Mouse (Mus musculus): ENCODE measurements around the gene Gm20388.

DNA sequence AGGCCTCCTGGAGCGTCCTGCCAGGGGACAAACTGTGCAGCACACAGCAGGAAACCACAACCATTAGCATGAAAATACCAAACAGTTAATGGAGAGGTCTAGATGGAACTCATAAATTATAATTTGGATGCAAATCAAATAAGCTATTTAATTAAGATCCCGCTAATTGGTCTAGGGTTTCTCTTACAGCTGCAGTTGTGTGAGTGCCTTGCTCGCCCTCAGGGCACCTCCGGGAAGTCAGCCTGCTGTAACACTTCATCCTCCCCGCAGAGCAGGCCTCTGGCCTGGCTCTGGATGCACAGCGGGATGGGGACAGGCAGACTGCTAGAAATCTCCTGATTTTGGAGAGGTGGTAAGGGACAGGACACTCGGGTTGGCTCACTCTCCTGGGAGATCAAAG lies 2675.5 kb downstream of the Gm20388 start:
- TF ChIP-seq CTCF (IDR thresholded peaks at IDR 0.05; ENCODE audit: low read depth, low read length) (no peak), POLR2AphosphoS5 (IDR thresholded peaks at IDR 0.05; ENCODE audit: insufficient replicate concordance, low read depth, low read length) (no peak), GATA2 (IDR thresholded peaks at IDR 0.05; ENCODE audit: borderline replicate concordance, low read depth, low read length) (no peak)

All from G1E (cell line).